Mouse (Mus musculus) MEL (cell line): ENCODE measurements at regions not wholly inside any gene's neighbourhood (a gene's known extent, or its start where the extent isn't known, plus 50 kb on each side); places are given as distances from the start of the nearest gene placed in this dataset.

Source experiments
- DNase-seq: peaks from one replicate; pipeline ENCODE4 v3.0.0; 2011; ENCODE audit warnings: low read depth, low spot score
- H3K27ac ChIP-seq: 2 replicates; pipeline ENCODE4 v1.5.1; 2012; ENCODE audit warnings: low read depth, mild to moderate bottlenecking, control low read depth, low read length, moderate library complexity; ENCODE audit not compliant: control insufficient read depth
- H3K27me3 ChIP-seq, 2 experiments: fragments of 150-350 bp in 1 of 2; sonication (generic) in 1 of 2; 2 replicates each; pipeline ENCODE4 v1.6.1; 2012; ENCODE audit warnings: low read length in 2 of 2, mild to moderate bottlenecking in 2 of 2, improper control_type of control experiment in 1 of 2, moderate library complexity in 1 of 2; ENCODE audit not compliant: insufficient read depth in 2 of 2, control insufficient read depth in 1 of 2
- H3K36me3 ChIP-seq, 2 experiments: 2 replicates each; pipeline ENCODE4 v1.6.1; 2012 to 2014; ENCODE audit warnings: low read length in 2 of 2, improper control_type of control experiment in 1 of 2, inconsistent platforms in 1 of 2, mild to moderate bottlenecking in 1 of 2; ENCODE audit not compliant: insufficient read depth in 2 of 2, control insufficient read depth in 1 of 2
- H3K4me1 ChIP-seq, 2 experiments: fragments of 150-350 bp in 1 of 2; sonication (generic) in 1 of 2; 2 replicates each; pipeline ENCODE4 v1.6.1; 2012; ENCODE audit warnings: low read length in 2 of 2, improper control_type of control experiment in 1 of 2, mild to moderate bottlenecking in 1 of 2; ENCODE audit not compliant: insufficient read depth in 2 of 2, control insufficient read depth in 1 of 2
- H3K4me3 ChIP-seq, 2 experiments: fragments of 150-350 bp in 1 of 2; sonication (generic) in 1 of 2; 2 replicates each; pipeline ENCODE4 v1.5.1; 2012; ENCODE audit warnings: low read depth in 2 of 2, low read length in 2 of 2, mild to moderate bottlenecking in 2 of 2, moderate library complexity in 2 of 2, control low read depth in 1 of 2, improper control_type of control experiment in 1 of 2; ENCODE audit not compliant: control insufficient read depth in 1 of 2, insufficient read depth in 1 of 2
- H3K79me2 ChIP-seq: 2 replicates; pipeline ENCODE4 v1.6.1; 2012; ENCODE audit warnings: mild to moderate bottlenecking, low read length, moderate library complexity; ENCODE audit not compliant: control insufficient read depth, poor library complexity, insufficient read depth
- H3K9ac ChIP-seq: 2 replicates; pipeline ENCODE4 v1.6.1; 2012; ENCODE audit warnings: low read depth, mild to moderate bottlenecking, control low read depth, low read length, moderate library complexity; ENCODE audit not compliant: control insufficient read depth, poor library complexity, severe bottlenecking
- H3K9me3 ChIP-seq: fragments of 150-350 bp; sonication (generic); replicated peaks from 2 replicates; pipeline ENCODE4 v1.6.1; 2012; ENCODE audit warnings: mild to moderate bottlenecking, low read length, improper control_type of control experiment, moderate library complexity; ENCODE audit not compliant: insufficient read depth
- BHLHE40 ChIP-seq: IDR thresholded peaks from 2 replicates; pipeline ENCODE4 v1.6.1; 2012; ENCODE audit warnings: low read depth, mild to moderate bottlenecking, inconsistent platforms, low read length, improper control_type of control experiment, borderline replicate concordance
- CHD2 ChIP-seq: IDR thresholded peaks from 2 replicates; pipeline ENCODE4 v1.6.1; 2011; ENCODE audit warnings: low read length, improper control_type of control experiment
- ELF1 ChIP-seq: IDR thresholded peaks from 2 replicates; pipeline ENCODE4 v1.6.1; 2014; ENCODE audit warnings: low read depth, mild to moderate bottlenecking, inconsistent platforms, low read length, improper control_type of control experiment, moderate library complexity
- GATA1 ChIP-seq: IDR thresholded peaks from 2 replicates; pipeline ENCODE4 v1.6.1; 2011; ENCODE audit warnings: low read depth, low read length, improper control_type of control experiment
- MAFK ChIP-seq: IDR thresholded peaks from 2 replicates; pipeline ENCODE4 v1.6.1; 2011; ENCODE audit warnings: low read depth, mild to moderate bottlenecking, low read length, improper control_type of control experiment, borderline replicate concordance
- MAX ChIP-seq: IDR thresholded peaks from 2 replicates; pipeline ENCODE4 v1.6.1; 2011; ENCODE audit warnings: low read length, improper control_type of control experiment
- MAZ ChIP-seq: IDR thresholded peaks from 2 replicates; pipeline ENCODE4 v1.6.1; 2012; ENCODE audit warnings: low read depth, mild to moderate bottlenecking, inconsistent platforms, low read length, improper control_type of control experiment
- MEF2A ChIP-seq: IDR thresholded peaks from 2 replicates; pipeline ENCODE4 v1.6.1; 2014; ENCODE audit warnings: low read depth, mild to moderate bottlenecking, inconsistent platforms, low read length, improper control_type of control experiment; ENCODE audit not compliant: poor library complexity, insufficient replicate concordance, severe bottlenecking; ENCODE audit errors: extremely low read depth
- MXI1 ChIP-seq: IDR thresholded peaks from 2 replicates; pipeline ENCODE4 v1.6.1; 2011; ENCODE audit warnings: mild to moderate bottlenecking, low read depth, low read length, improper control_type of control experiment
- MYB ChIP-seq: IDR thresholded peaks from 2 replicates; pipeline ENCODE4 v1.6.1; 2011; ENCODE audit warnings: mild to moderate bottlenecking, low read depth, low read length, improper control_type of control experiment
- NELFE ChIP-seq: IDR thresholded peaks from 2 replicates; pipeline ENCODE4 v1.6.1; 2011; ENCODE audit warnings: low read depth, low read length, improper control_type of control experiment
- POLR2AphosphoS2 ChIP-seq: IDR thresholded peaks from 2 replicates; pipeline ENCODE4 v1.6.1; 2011; ENCODE audit warnings: low read length, improper control_type of control experiment
- POLR2AphosphoS5 ChIP-seq: IDR thresholded peaks from 2 replicates; pipeline ENCODE4 v1.6.1; 2012; ENCODE audit warnings: low read depth, borderline replicate concordance, mild to moderate bottlenecking, inconsistent platforms, low read length, moderate library complexity, mixed read lengths
- RAD21 ChIP-seq: IDR thresholded peaks from 2 replicates; pipeline ENCODE4 v1.6.1; 2011; ENCODE audit warnings: mild to moderate bottlenecking, low read depth, low read length, improper control_type of control experiment
- RCOR1 ChIP-seq: IDR thresholded peaks from 2 replicates; pipeline ENCODE4 v1.6.1; 2012; ENCODE audit warnings: low read depth, mild to moderate bottlenecking, inconsistent platforms, low read length, improper control_type of control experiment
- SMC3 ChIP-seq: IDR thresholded peaks from 2 replicates; pipeline ENCODE4 v1.6.1; 2011; ENCODE audit warnings: low read depth, low read length, improper control_type of control experiment
- TBP ChIP-seq: IDR thresholded peaks from 2 replicates; pipeline ENCODE4 v1.8.0; 2011; ENCODE audit warnings: low read depth, low read length, improper control_type of control experiment
- TCF12 ChIP-seq: IDR thresholded peaks from 2 replicates; pipeline ENCODE4 v1.6.1; 2014; ENCODE audit warnings: low read depth, mild to moderate bottlenecking, inconsistent platforms, low read length, improper control_type of control experiment, moderate library complexity
- USF1 ChIP-seq: IDR thresholded peaks from 2 replicates; pipeline ENCODE4 v1.6.1; 2014; ENCODE audit warnings: low read depth, mild to moderate bottlenecking, inconsistent platforms, low read length, improper control_type of control experiment, moderate library complexity
- ZC3H11A ChIP-seq: IDR thresholded peaks from 2 replicates; pipeline ENCODE4 v1.6.1; 2012; ENCODE audit warnings: low read depth, mild to moderate bottlenecking, inconsistent platforms, low read length, improper control_type of control experiment
- ZMIZ1 ChIP-seq: IDR thresholded peaks from 2 replicates; pipeline ENCODE4 v1.6.1; 2012; ENCODE audit warnings: low read depth, mild to moderate bottlenecking, inconsistent platforms, low read length, improper control_type of control experiment, moderate library complexity
- ZNF384 ChIP-seq: IDR thresholded peaks from 2 replicates; pipeline ENCODE4 v1.6.1; 2012; ENCODE audit warnings: low read depth, mild to moderate bottlenecking, inconsistent platforms, low read length, improper control_type of control experiment

DNA sequence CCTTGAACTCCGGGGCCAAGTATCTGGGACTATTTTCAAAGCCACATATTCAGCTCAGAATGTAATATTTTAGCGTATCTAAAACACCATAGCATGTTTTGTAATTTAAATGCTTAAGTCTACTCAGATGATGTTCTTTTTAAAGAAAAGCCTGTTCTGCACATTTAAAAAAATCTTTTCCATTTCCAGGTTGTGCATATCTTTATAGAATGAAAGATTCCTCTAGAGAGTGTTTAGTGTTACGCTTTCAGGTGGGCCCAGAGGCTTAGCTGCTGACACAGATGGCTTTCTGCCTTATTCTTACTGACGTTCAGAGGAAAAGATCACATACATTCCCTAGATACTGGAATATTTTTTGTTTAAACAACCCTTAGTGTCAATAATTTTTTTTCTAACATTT, 310.5 kb upstream of the Pabpc4l start:
- Histone ChIP-seq H3K27me3 (no peaks in the 10 kb centered on the region), H3K79me2 (no peaks in the 10 kb centered on the region), H3K9ac (no peak overlapping the region), H3K4me1 (no peaks in the 10 kb centered on the region; a peak in 1 of 4 replicates), H3K4me3 (no peak overlapping the region), H3K9me3 (no peaks in the 10 kb centered on the region), H3K36me3 (no peaks in the 10 kb centered on the region; a peak in 1 of 4 replicates), H3K27ac (no peak overlapping the region)
- no peak for DNase-seq
- no peak for TF ChIP-seq USF1
- TF ChIP-seq ZMIZ1: no peak
- TF ChIP-seq POLR2AphosphoS2: no peak
- TF ChIP-seq GATA1: no peak
- TF ChIP-seq SMC3: no peak
- TF ChIP-seq POLR2AphosphoS5: no peak
- TF ChIP-seq MXI1: no peak
- TF ChIP-seq ELF1: no peak
- TF ChIP-seq CHD2: no peak
- no peak for TF ChIP-seq RAD21
- TF ChIP-seq RCOR1: no peak
- TF ChIP-seq ZC3H11A: no peak
- TF ChIP-seq MAZ: no peak
- no peak for TF ChIP-seq BHLHE40
- no peak for TF ChIP-seq MAFK
- no peak for TF ChIP-seq NELFE
- TF ChIP-seq MAX: no peak

DNA sequence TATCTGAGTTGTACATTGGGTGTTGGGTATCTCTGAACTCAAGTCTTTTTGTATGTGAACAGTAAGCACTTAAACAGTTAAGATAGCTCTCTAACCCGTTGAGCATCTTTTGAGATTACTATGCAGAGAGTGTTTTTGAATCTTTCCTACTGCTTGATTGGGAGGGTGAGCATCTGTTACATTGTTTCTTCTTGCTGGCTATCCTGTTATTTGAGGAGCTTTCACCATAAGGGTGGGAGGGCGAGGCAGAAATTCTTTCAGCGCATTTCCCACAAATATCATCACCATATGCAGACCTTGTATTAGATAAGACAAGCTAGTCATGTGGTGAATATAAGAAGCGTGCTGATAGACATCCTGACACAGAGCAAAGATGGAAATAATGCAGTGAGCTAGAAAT, 279.7 kb upstream of the Pabpc4l start:
- TF ChIP-seq MEF2A (no peak), MAX (no peak), TBP (no peak), TCF12 (no peak), MYB (no peak), ZNF384 (no peak), CHD2 (no peak)
- no peaks in the 10 kb centered on the region for H3K27me3 ChIP-seq
- H3K9ac ChIP-seq: no peak overlapping the region
- DNase-seq: no peak
- H3K9me3 ChIP-seq: no peaks in the 10 kb centered on the region
- H3K36me3 ChIP-seq: no peaks in the 10 kb centered on the region
- H3K4me1 ChIP-seq: no peaks in the 10 kb centered on the region
- no peak overlapping the region for H3K27ac ChIP-seq
- H3K79me2 ChIP-seq: no peaks in the 10 kb centered on the region
- no peak overlapping the region for H3K4me3 ChIP-seq
